Mouse (Mus musculus) heart, postnatal 4 days (tissue): ENCODE data around the gene Ptprk. TPM values are rescaled to one million over a fixed set of nuclear protein-coding genes. Genes with fewer than 3 reads are reported as not detected.

Experiments used
- DNase-seq: peaks from one replicate; pipeline ENCODE4 v3.0.0; 2021
- total RNA-seq, 2 experiments: library from RNA; stranded (reverse); gene quantifications; 2 replicates each; pipeline ENCODE4 v1.2.3; 2021

Gene Ptprk
- total RNA-seq, 2 experiments from 2014 or later: 63.1 to 64.8 TPM

- peak; percentile 47 for DNase-seq
Observed at GRCm38 (mm10) chr10:28113879-28114278, 39.3 kb downstream of the Ptprk start.

- DNase-seq: no peak
Observed at GRCm38 (mm10) chr10:28116982-28117381, 42.4 kb downstream of the Ptprk start.

- DNase-seq: no peak
Observed at GRCm38 (mm10) chr10:28118783-28119365, 44.3 kb downstream of the Ptprk start.

- no peak for DNase-seq
Observed at GRCm38 (mm10) chr10:28123881-28124280, 49.3 kb downstream of the Ptprk start.

- DNase-seq: no peak
Observed at GRCm38 (mm10) chr10:28128011-28128410, 53.4 kb downstream of the Ptprk start.

GRCm38 (mm10) chr10:28128450-28128849 is 53.8 kb downstream of the Ptprk start:
- DNase-seq: no peak

- DNase-seq: no peak
Observed at GRCm38 (mm10) chr10:28130422-28130821, 55.8 kb downstream of the Ptprk start.

- DNase-seq: no peak
Observed at GRCm38 (mm10) chr10:28133770-28134169, 59.1 kb downstream of the Ptprk start.

GRCm38 (mm10) chr10:28138399-28138798 is 63.8 kb downstream of the Ptprk start:
- no peak for DNase-seq

- DNase-seq: no peak
Observed at GRCm38 (mm10) chr10:28144459-28144858, 69.8 kb downstream of the Ptprk start.

- DNase-seq: no peak
Observed at GRCm38 (mm10) chr10:28145326-28145725, 70.7 kb downstream of the Ptprk start.

- no peak for DNase-seq
Observed at GRCm38 (mm10) chr10:28155688-28156685, 81.4 kb downstream of the Ptprk start.

GRCm38 (mm10) chr10:28159716-28160115 is 85.1 kb downstream of the Ptprk start:
- no peak for DNase-seq

- DNase-seq: no peak
Observed at GRCm38 (mm10) chr10:28161306-28161705, 86.7 kb downstream of the Ptprk start.

- DNase-seq: peak; percentile 36
Observed at GRCm38 (mm10) chr10:28164250-28164649, 89.6 kb downstream of the Ptprk start.

- no peak for DNase-seq
Observed at GRCm38 (mm10) chr10:28164746-28165145, 90.1 kb downstream of the Ptprk start.

GRCm38 (mm10) chr10:28166610-28167009 is 92.0 kb downstream of the Ptprk start:
- no peak for DNase-seq

- DNase-seq: no peak
Observed at GRCm38 (mm10) chr10:28167097-28167496, 92.5 kb downstream of the Ptprk start.

GRCm38 (mm10) chr10:28171196-28171595 is 96.6 kb downstream of the Ptprk start:
- no peak for DNase-seq

GRCm38 (mm10) chr10:28178876-28179275 is 104.3 kb downstream of the Ptprk start:
- DNase-seq: no peak

GRCm38 (mm10) chr10:28182081-28182480 is 107.5 kb downstream of the Ptprk start:
- no peak for DNase-seq

GRCm38 (mm10) chr10:28184675-28185074 is 110.1 kb downstream of the Ptprk start:
- no peak for DNase-seq

GRCm38 (mm10) chr10:28185326-28185725 is 110.7 kb downstream of the Ptprk start:
- DNase-seq: no peak
